Mouse (Mus musculus) embryonic stem cell, embryonic (primary cell): ENCODE data around the gene Thrap3.

Source experiments
- CTCF ChIA-PET, 4 experiments: fragments of 300-600 bp in 2 of 4; fragments of 350-600 bp in 2 of 4; sonication (Branson Sonifier 250); formaldehyde crosslinking; loops; one replicate each; lab custom pipeline; 2022; ENCODE audit warnings: inconsistent platforms in 2 of 4; lab: Charles Lee
- POLR2A ChIA-PET, 4 experiments: fragments of 300-600 bp in 2 of 4; fragments of 350-600 bp in 2 of 4; sonication (Branson Sonifier 250); formaldehyde crosslinking; loops; one replicate each; lab custom pipeline; 2022; ENCODE audit warnings: antibody characterized with exemption in 4 of 4, inconsistent platforms in 1 of 4; lab: Charles Lee

The Thrap3 gene

GRCm38 (mm10) chr4:126163067-126163659 is 39.4 kb downstream of the Thrap3 start, which contains the start of gene Sh3d21:
Gene Sh3d21 (minus strand): TSS chr4:126163491.
- CTCF ChIA-PET: interaction anchor here in 3 of 4 experiments (0.6 to 1.6 kb wide), 9 partner anchors 13 to 578 kb away, joined by 3 to 5 read pairs (median 3); no protein-coding TSS in a partner anchor
- POLR2A ChIA-PET: interaction anchor here (0.6 to 3.7 kb wide), 56 partner anchors 8 to 1825 kb away, joined by 3 to 44 read pairs (median 4); partner anchors contain the start of genes Stk40 (in 3 of the 4), Thrap3 (in 2 of the 4), Csmd2 (in 1 of the 4) and Lsm10 (in 1 of the 4)

GRCm38 (mm10) chr4:126162544-126163066 is 40.0 kb downstream of the Thrap3 start:
- CTCF ChIA-PET: interaction anchor here in 3 of 4 experiments (0.5 to 1.6 kb wide), 10 partner anchors 12 to 579 kb away, joined by 3 to 5 read pairs (median 4); partner anchors contain the start of gene Trappc3 (in 1 of the 3)
- POLR2A ChIA-PET: interaction anchor here (0.5 to 3.7 kb wide), 57 partner anchors 8 to 1829 kb away, joined by 3 to 44 read pairs (median 4); partner anchors contain the start of genes Stk40 (in 3 of the 4), Thrap3 (in 2 of the 4), Adprhl2 (in 1 of the 4) and Csmd2 (in 1 of the 4)

GRCm38 (mm10) chr4:126161986-126162385 is 40.6 kb downstream of the Thrap3 start:
- POLR2A ChIA-PET: interaction anchor here (0.5 to 3.7 kb wide), 44 partner anchors 9 to 1829 kb away, joined by 3 to 44 read pairs (median 4); partner anchors contain the start of genes Stk40 (in 3 of the 4), Thrap3 (in 2 of the 4) and Adprhl2 (in 1 of the 4)
- CTCF ChIA-PET: interaction anchor here in 2 of 4 experiments (0.5 to 1.6 kb wide), 4 partner anchors 11 to 141 kb away, joined by 4 to 5 read pairs (median 5); partner anchors contain the start of gene Trappc3 (in 1 of the 2)

GRCm38 (mm10) chr4:126161456-126161855 is 41.1 kb downstream of the Thrap3 start:
- CTCF ChIA-PET: interaction anchor here in 1 of 4 experiments (1.2 kb wide), 1 partner anchor 101 kb away, joined by 4 read pairs; the partner anchor contains the start of gene Trappc3
- POLR2A ChIA-PET: interaction anchor here in 2 of 4 experiments (0.6 to 3.7 kb wide), 13 partner anchors 10 to 232 kb away, joined by 3 to 44 read pairs (median 9); partner anchors contain the start of genes Stk40 (in 1 of the 2) and Thrap3 (in 1 of the 2)

GRCm38 (mm10) chr4:126160981-126161380 is 41.6 kb downstream of the Thrap3 start:
- POLR2A ChIA-PET: interaction anchor here in 2 of 4 experiments (3.1 to 3.7 kb wide), 2 partner anchors 10 kb away, joined by 44 read pairs; no protein-coding TSS in a partner anchor
- CTCF ChIA-PET: no interaction called here

- POLR2A ChIA-PET: interaction anchor here in 3 of 4 experiments (0.8 to 4.1 kb wide), 7 partner anchors 9 to 151 kb away, joined by 3 to 19 read pairs (median 5); no protein-coding TSS in a partner anchor
These were observed 43.1 kb downstream of the Thrap3 start for GRCm38 (mm10) chr4:126159455-126159854.

GRCm38 (mm10) chr4:126157562-126157961 is 45.0 kb downstream of the Thrap3 start:
- ChIA-PET CTCF (interaction anchor here (0.6 to 2.3 kb wide), 10 partner anchors 22 to 167 kb away, joined by 3 to 10 read pairs (median 3); partner anchors contain the start of gene Adprhl2 (in 1 of the 4)), POLR2A (interaction anchor here in 2 of 4 experiments (0.5 to 4.1 kb wide), 12 partner anchors 8 to 988 kb away, joined by 3 to 19 read pairs (median 4); partner anchors contain the start of genes Eva1b (in 1 of the 2) and Thrap3 (in 1 of the 2))

More at GRCm38 (mm10) chr4:126159455-126159854, 43.1 kb downstream of the Thrap3 start:
- CTCF ChIA-PET: interaction anchor here in 2 of 4 experiments (0.6 to 1.2 kb wide), 2 partner anchors 16 to 101 kb away, joined by 3 to 4 read pairs; no protein-coding TSS in a partner anchor

- ChIA-PET POLR2A (interaction anchor here in 2 of 4 experiments (1.0 to 4.1 kb wide), 6 partner anchors 7 to 82 kb away, joined by 3 to 19 read pairs (median 6); partner anchors contain the start of genes Eva1b (in 1 of the 2) and Thrap3 (in 1 of the 2)), CTCF (interaction anchor here in 3 of 4 experiments (0.6 to 2.3 kb wide), 6 partner anchors 42 to 121 kb away, joined by 3 to 10 read pairs (median 4); no protein-coding TSS in a partner anchor)
These were observed 45.9 kb downstream of the Thrap3 start for GRCm38 (mm10) chr4:126156617-126157016.

- CTCF ChIA-PET: interaction anchor here in 3 of 4 experiments (0.6 to 1.2 kb wide), 8 partner anchors 26 to 1416 kb away, joined by 3 to 7 read pairs (median 3); no protein-coding TSS in a partner anchor
- POLR2A ChIA-PET: interaction anchor here in 2 of 4 experiments (0.6 to 2.4 kb wide), 7 partner anchors 9 to 312 kb away, joined by 3 to 10 read pairs (median 3); partner anchors contain the start of genes Eva1b (in 1 of the 2) and Thrap3 (in 1 of the 2)
These were observed 46.7 kb downstream of the Thrap3 start for GRCm38 (mm10) chr4:126155869-126156268.

GRCm38 (mm10) chr4:126155183-126155582 is 47.4 kb downstream of the Thrap3 start:
- ChIA-PET POLR2A (interaction anchor here in 2 of 4 experiments (0.6 to 2.4 kb wide), 12 partner anchors 8 to 312 kb away, joined by 3 to 10 read pairs (median 3); partner anchors contain the start of genes Eva1b (in 1 of the 2) and Sh3d21 (in 1 of the 2)), CTCF (interaction anchor here in 2 of 4 experiments (0.6 to 1.0 kb wide), 4 partner anchors 47 to 1415 kb away, joined by 3 to 5 read pairs (median 4); no protein-coding TSS in a partner anchor)

GRCm38 (mm10) chr4:126152864-126153263 is 49.7 kb downstream of the Thrap3 start:
- POLR2A ChIA-PET: interaction anchor here in 3 of 4 experiments (0.5 to 5.7 kb wide), 8 partner anchors 10 to 1236 kb away, joined by 3 to 44 read pairs (median 4); partner anchors contain the start of gene Sh3d21 (in 2 of the 3)
- CTCF ChIA-PET: no interaction called here

GRCm38 (mm10) chr4:126151701-126152440 is 50.7 kb downstream of the Thrap3 start:
- CTCF ChIA-PET: interaction anchor here in 3 of 4 experiments (0.5 to 0.9 kb wide), 6 partner anchors 16 to 1166 kb away, joined by 3 to 8 read pairs (median 4); no protein-coding TSS in a partner anchor

GRCm38 (mm10) chr4:126150949-126151320 is 51.6 kb downstream of the Thrap3 start:
- CTCF ChIA-PET: interaction anchor here in 2 of 4 experiments (0.6 to 1.3 kb wide), 5 partner anchors 12 to 1052 kb away, joined by 3 to 6 read pairs (median 4); partner anchors contain the start of gene Sh3d21 (in 1 of the 2)
- POLR2A ChIA-PET: interaction anchor here (0.9 to 5.7 kb wide), 24 partner anchors 8 to 526 kb away, joined by 3 to 44 read pairs (median 4); partner anchors contain the start of genes Sh3d21 (in 3 of the 4), Map7d1 (in 1 of the 4), Psmb2 (in 1 of the 4) and Stk40 (in 1 of the 4)

More at GRCm38 (mm10) chr4:126151701-126152440, 50.7 kb downstream of the Thrap3 start:
- POLR2A ChIA-PET: interaction anchor here in 3 of 4 experiments (0.9 to 5.7 kb wide), 11 partner anchors 8 to 52 kb away, joined by 3 to 44 read pairs (median 4); partner anchors contain the start of genes Sh3d21 (in 2 of the 3) and Stk40 (in 1 of the 3)

GRCm38 (mm10) chr4:126150297-126150948 is 52.1 kb downstream of the Thrap3 start:
- CTCF ChIA-PET: interaction anchor here in 3 of 4 experiments (0.5 to 2.1 kb wide), 9 partner anchors 12 to 149 kb away, joined by 3 to 10 read pairs (median 3); partner anchors contain the start of genes Map7d1 (in 1 of the 3) and Sh3d21 (in 1 of the 3)
- POLR2A ChIA-PET: interaction anchor here (0.6 to 5.7 kb wide), 41 partner anchors 8 to 527 kb away, joined by 3 to 44 read pairs (median 4); partner anchors contain the start of genes Sh3d21 (in 3 of the 4), Adprhl2 (in 1 of the 4), Map7d1 (in 1 of the 4) and Psmb2 (in 1 of the 4)

- ChIA-PET POLR2A (interaction anchor here (0.5 to 5.7 kb wide), 46 partner anchors 9 to 527 kb away, joined by 3 to 44 read pairs (median 4); partner anchors contain the start of genes Sh3d21 (in 3 of the 4), Stk40 (in 2 of the 4), Adprhl2 (in 1 of the 4) and Lsm10 (in 1 of the 4)), CTCF (interaction anchor here in 2 of 4 experiments (0.5 to 2.1 kb wide), 8 partner anchors 12 to 106 kb away, joined by 3 to 10 read pairs (median 3); partner anchors contain the start of genes Sh3d21 (in 2 of the 2) and Map7d1 (in 1 of the 2))
These were observed 52.8 kb downstream of the Thrap3 start for GRCm38 (mm10) chr4:126149798-126150197.
